Mouse (Mus musculus) heart, adult 2 months (tissue): ENCODE measurements around the gene Ddx6.

Experiments
- CTCF ChIP-seq: fragments of 200-600 bp; IDR thresholded peaks from 2 replicates; pipeline ENCODE4 v1.8.1; 2022; ENCODE audit warnings: antibody characterized with exemption, mild to moderate bottlenecking, moderate library complexity
- EP300 ChIP-seq: fragments of 200-500 bp; IDR thresholded peaks from 2 replicates; pipeline ENCODE4 v1.6.1; 2011; ENCODE audit warnings: low read depth, low read length, control low read depth; ENCODE audit not compliant: insufficient read depth

GRCm38 (mm10) chr9:44573306-44573705 lies 31.4 kb upstream of the Ddx6 start:
- TF ChIP-seq CTCF (no peak), EP300 (no peak)
